Mouse (Mus musculus): Measurements from ENCODE around the gene Ptges3l.
A peak's percentile ranks its signal among the peaks of the same experiment; 100 is the strongest.
"Not testable (repeated sequence)": the region's sequence is repeated elsewhere in the genome, so short reads cannot be mapped to it uniquely, and the experiment has no call there.

Gene Ptges3l

DNA sequence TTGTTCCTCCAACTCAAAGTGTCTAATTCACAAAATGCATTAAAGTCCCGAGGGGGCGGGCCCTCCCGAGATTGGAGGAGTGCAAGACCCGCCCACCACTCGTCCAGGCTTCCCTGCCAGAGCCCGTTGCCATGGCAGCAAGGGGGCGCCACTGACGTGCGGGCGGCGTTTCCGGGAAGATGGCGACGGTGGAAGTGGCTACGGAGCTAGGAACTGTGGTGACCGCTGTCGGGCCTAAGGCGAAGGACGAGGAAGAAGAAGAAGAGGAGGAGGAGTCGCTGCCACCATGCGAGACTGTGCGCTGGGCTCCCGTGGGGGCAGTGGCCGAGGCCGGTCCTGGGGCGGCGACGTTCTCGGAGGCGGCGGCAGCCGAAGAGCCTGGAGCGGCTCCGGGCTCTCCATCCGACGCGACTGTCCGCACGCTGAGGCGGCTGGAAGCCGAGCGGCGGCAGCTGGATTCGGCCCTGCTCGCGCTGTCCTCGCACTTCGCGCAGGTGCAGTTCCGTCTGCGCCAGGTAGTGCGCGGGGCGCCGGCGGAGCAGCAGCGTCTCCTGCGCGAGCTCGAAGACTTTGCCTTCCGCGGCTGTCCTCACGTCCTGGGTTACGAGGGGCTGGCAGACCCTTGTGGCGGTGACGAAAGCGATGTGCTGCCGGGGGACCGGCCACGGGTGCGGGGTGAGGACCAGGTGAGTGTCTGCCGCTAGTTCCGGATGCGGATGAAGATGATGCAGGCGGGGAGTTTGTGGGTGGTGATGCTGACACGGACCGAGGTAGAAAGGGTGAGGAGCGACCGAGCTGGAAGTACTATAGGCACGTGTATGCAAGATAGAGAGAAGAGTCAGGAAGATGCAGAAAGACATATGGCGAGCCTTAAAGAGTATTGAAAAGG, at the start of gene Ptges3l, which contains the start of gene Rundc1:
Ptges3l (minus strand) TSS at position 409 of the 889 bp plus-strand sequence.
Rundc1 (plus strand) TSS at position 161 of the 889 bp plus-strand sequence.
- DNase-seq (ENCODE audit: low spot score in 2 of 2): peak; percentile 97 to 98

- no peak for DNase-seq (ENCODE audit: low spot score in 2 of 2)
These were observed 49.2 kb upstream of the Ptges3l start for GRCm38 (mm10) chr11:101474298-101474697.

- not testable (repeated sequence) for DNase-seq (ENCODE audit: low spot score in 2 of 2)
These were observed 48.6 kb upstream of the Ptges3l start for GRCm38 (mm10) chr11:101473686-101474085.

- DNase-seq (ENCODE audit: low spot score in 2 of 2): peak in 1 of 2 experiments; percentile 43
These were observed 47.2 kb upstream of the Ptges3l start for GRCm38 (mm10) chr11:101472336-101472735.

- DNase-seq (ENCODE audit: low spot score in 2 of 2): no peak
These were observed 46.8 kb upstream of the Ptges3l start for GRCm38 (mm10) chr11:101471926-101472325.

DNA sequence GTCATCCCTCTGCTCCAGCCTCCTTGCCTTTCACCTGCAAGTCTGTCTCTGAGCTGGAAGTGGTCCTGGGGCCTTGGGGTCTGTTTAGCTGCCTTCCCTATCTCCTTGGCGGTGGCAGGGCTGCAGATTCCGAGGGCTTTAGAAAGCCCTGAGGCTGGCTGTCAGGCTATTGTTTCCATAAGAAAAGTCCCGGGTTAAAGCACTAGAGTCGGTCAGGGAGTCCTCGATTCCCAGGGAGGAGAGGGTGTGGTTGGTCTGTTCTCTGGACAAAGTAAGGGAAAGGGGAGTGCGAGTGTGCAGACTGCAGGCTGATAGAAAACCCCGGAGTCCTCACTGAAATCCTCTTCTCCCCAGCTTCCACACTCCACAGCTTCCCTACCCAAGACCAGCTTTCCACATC, 45.1 kb upstream of the Ptges3l start:
- DNase-seq (ENCODE audit: low spot score in 2 of 2): no peak

DNA sequence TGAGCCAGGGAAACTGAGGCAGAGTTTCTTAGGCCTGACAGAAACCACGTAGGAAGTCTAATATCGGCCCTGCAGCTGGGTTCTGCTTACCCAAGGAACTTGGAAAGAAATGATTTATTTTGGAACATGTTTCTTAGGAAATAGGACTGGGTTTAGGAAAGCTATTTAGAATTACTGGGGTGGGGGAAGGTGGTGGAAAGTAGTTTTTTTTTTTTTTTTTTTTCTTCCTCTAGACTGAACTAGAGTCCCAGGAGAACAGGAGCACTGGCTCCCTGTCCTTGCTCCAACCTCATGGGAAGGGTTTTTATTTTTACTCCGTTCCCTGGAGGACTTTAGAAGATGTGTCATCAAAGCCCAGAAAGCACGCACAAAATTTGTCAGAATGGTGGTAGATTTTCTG, 44.0 kb upstream of the Ptges3l start:
- no peak for DNase-seq (ENCODE audit: low spot score in 2 of 2)

DNA sequence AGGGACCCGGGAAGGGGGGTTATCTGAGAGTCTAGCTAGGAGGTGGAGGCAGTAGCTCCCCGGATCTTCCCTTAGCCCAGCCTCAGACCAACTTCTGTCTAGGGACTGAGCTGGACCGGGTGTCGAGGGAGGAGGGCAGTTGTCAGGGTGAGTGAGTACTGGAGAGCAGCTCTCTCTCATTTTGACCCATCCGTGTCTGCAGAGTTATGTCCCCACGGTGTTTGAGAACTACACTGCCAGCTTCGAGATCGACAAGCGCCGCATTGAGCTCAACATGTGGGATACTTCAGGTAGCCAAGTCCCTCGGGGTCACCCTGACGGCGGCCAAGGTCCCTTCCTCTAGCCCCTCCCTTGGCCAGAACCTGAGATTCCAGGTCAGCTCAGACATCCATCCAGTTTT, 43.6 kb upstream of the Ptges3l start:
- DNase-seq (ENCODE audit: low spot score in 2 of 2): no peak

DNA sequence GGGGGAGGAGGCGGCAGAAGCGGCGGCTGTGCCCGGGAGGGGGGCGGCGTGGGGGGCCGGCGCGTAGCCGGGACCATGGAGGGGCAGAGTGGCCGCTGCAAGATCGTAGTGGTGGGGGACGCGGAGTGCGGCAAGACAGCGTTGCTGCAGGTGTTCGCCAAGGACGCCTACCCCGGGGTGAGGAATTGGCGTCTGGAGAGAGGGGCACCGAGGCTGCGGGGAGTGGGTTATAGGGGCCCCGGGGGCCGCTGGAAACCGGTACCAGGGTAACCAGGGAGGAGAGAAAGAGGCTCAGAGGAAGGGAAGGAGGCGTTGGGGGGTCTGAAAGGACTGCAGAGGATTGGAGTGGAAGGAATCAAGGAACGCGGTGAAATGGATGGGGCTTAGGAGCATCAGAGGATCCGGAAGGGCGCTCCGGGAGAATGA, 43.1 kb upstream of the Ptges3l start:
- no peak for DNase-seq (ENCODE audit: low spot score in 2 of 2)

GRCm38 (mm10) chr11:101467477-101468262, 42.5 kb upstream of the Ptges3l start:
- peak in 1 of 2 experiments; percentile 77 for DNase-seq (ENCODE audit: low spot score in 2 of 2)

- DNase-seq (ENCODE audit: low spot score in 2 of 2): not testable (repeated sequence)
These were observed 41.4 kb upstream of the Ptges3l start for GRCm38 (mm10) chr11:101466552-101466950.

DNA sequence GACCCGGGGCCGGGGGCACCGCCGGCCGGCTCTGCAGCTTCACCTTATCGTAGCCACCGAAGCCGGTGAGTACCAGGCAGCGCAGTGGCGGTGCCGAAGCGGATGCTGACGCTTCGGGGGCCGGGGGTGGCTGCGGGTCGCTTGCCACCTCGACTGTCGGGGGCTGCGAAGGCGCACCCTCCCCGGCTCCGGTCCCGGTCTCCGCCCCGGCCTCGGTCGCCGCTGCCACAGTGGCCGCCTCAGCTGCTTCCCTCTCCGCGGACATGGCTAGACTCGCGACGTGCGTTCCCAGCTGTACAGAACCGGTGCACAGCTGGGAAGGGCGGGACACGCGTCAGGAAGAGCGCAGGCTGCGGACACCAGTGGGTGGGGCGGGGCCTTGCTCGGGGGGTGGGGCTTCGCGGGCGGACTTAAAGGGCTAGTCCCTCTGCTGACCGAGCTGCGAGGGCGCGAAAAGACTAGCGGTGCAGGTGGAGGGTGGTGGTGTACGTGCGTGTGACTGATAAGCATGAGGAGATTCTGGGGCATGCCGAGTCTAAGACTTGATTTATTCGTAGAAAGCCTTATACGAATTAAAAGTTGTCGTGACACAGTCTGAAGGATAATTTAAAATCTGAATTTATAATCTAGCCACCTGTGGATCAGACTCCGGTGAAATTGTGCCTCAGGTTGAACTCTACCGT, 40.9 kb upstream of the Ptges3l start, which contains the start of gene Vat1:
Vat1 (minus strand) TSS at position 362 of the 683 bp plus-strand sequence.
- DNase-seq (ENCODE audit: low spot score in 2 of 2): no peak

- peak in 1 of 2 experiments; percentile 67 for DNase-seq (ENCODE audit: low spot score in 2 of 2)
These were observed 40.2 kb upstream of the Ptges3l start for GRCm38 (mm10) chr11:101465101-101465868.

- DNase-seq (ENCODE audit: low spot score in 2 of 2): no peak
These were observed 39.3 kb upstream of the Ptges3l start, which contains the start of gene Rnd2 for GRCm38 (mm10) chr11:101464211-101465100. Rnd2 (plus strand) TSS chr11:101464999.

- DNase-seq (ENCODE audit: low spot score in 2 of 2): no peak
These were observed 37.7 kb upstream of the Ptges3l start for GRCm38 (mm10) chr11:101462583-101463440.

DNA sequence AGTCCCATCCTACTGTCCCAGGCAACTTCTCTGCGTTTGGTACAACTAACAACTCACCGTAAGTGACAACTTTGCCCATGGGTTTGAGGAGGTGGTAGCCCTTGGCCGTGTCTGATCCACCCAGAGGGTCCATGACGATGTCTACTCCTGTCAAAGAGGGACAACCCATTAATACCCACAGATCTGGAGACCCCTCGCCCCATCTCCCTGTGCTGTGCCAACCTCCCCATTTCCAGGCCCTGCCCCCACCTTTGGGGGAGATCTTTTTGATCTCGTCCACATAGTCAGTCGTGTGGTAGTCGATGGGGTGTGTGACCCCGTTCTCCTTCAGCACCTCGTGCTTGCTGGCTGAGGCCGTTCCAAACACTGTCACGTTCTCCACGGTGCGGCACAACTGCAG, 37.0 kb upstream of the Ptges3l start:
- no peak for DNase-seq (ENCODE audit: low spot score in 2 of 2)

- DNase-seq (ENCODE audit: low spot score in 2 of 2): no peak
These were observed 35.2 kb upstream of the Ptges3l start for GRCm38 (mm10) chr11:101460321-101460720.

GRCm38 (mm10) chr11:101459716-101460115, 34.6 kb upstream of the Ptges3l start:
- DNase-seq (ENCODE audit: low spot score in 2 of 2): no peak

DNA sequence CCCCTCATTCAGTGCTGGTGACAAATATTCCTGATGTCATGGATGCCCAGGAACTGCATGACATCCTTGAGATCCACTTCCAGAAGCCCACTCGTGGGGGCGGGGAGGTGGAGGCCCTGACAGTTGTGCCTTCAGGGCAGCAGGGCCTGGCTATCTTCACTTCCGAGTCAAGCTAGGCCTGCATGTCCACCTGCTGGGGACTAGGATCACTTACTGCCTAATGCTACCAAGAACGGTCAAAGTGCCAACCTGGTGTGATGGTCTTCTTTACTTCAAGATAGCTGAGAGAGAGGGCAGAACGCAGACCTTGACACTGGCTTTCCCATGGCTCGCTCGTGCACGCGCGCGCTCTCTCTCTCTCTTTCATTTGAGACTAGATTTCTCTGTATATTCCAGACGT, 33.1 kb upstream of the Ptges3l start:
- no peak for DNase-seq (ENCODE audit: low spot score in 2 of 2)

Measured in cerebellum, postnatal 4 days (tissue).